In genomic region chr10:120128601-120129277, GRCm38 (mm10) we compare ENCODE assay signal across 11 mouse cellular contexts. TPM values are rescaled to one million over a fixed set of nuclear protein-coding genes. Genes with fewer than 3 reads are reported as not detected.
DNase-seq lines count a peak whose midpoint lies in the region; ATAC-seq and TF ChIP-seq lines count a peak whose summit lies in the region.
"Had no signal": no experiment of that assay in that cellular context is flagged by ENCODE, and none has a peak within 500 bp of the region (broad histone marks: within the 10 kb centered on the region; RNA-seq: fewer than 3 reads in every experiment).

No protein-coding gene starts in this region.

- TF ChIP-seq EP300 in stomach, postnatal 0 days (optimal IDR thresholded peaks at IDR 0.05), result no peak

- no peaks in the 10 kb centered on the region for H3K9me3 ChIP-seq in heart, embryonic 10.5 days
- no peaks in the 10 kb centered on the region for H3K9me3 ChIP-seq in stomach, embryonic 15.5 days
- no peaks in the 10 kb centered on the region for H3K9me3 ChIP-seq in stomach, postnatal 0 days (ENCODE audit: control insufficient read depth, low read length)
- H3K9me3 ChIP-seq in stomach, embryonic 16.5 days (replicated peaks; ENCODE audit: control insufficient read depth, low read length), result no peaks in the 10 kb centered on the region
- H3K9me3 ChIP-seq: forebrain, embryonic 13.5 days had no signal

- no peaks in the 10 kb centered on the region for H3K36me3 ChIP-seq in heart, embryonic 10.5 days
- H3K36me3 ChIP-seq in stomach, embryonic 15.5 days, result no peaks in the 10 kb centered on the region
- H3K36me3 ChIP-seq in stomach, postnatal 0 days (ENCODE audit: control insufficient read depth, insufficient read depth, low read length), result no peaks in the 10 kb centered on the region
- H3K36me3 ChIP-seq in stomach, embryonic 16.5 days (ENCODE audit: control insufficient read depth, insufficient read depth, low read length), result no peaks in the 10 kb centered on the region

- H3K4me3 ChIP-seq in heart, embryonic 10.5 days, result peak overlapping the region; percentile 24; the same call in 1 of the 2 replicates
- no peak overlapping the region for H3K4me3 ChIP-seq in stomach, embryonic 15.5 days (replicated peaks)
- no peak overlapping the region for H3K4me3 ChIP-seq in stomach, postnatal 0 days (ENCODE audit: low read depth, low read length)
- H3K4me3 ChIP-seq in stomach, embryonic 16.5 days (replicated peaks; ENCODE audit: low read length), result no peak overlapping the region
- H3K4me3 ChIP-seq: forebrain, embryonic 13.5 days had no signal

- TF ChIP-seq CTCF in stomach, postnatal 0 days (IDR thresholded peaks at IDR 0.05; ENCODE audit: low read depth), result no peak

- peak overlapping the region; percentile 24; the same call in 1 of the 2 replicates for H3K4me2 ChIP-seq in stomach, embryonic 15.5 days
- no peak overlapping the region for H3K4me2 ChIP-seq in stomach, postnatal 0 days (replicated peaks; ENCODE audit: low read depth)
- peak overlapping the region; percentile 11; the same call in 1 of the 2 replicates for H3K4me2 ChIP-seq in stomach, embryonic 16.5 days (ENCODE audit: low read depth, low read length)
- H3K4me2 ChIP-seq: forebrain, embryonic 13.5 days had no signal

- no peaks in the 10 kb centered on the region; the same call in 1 of the 2 replicates for H3K27me3 ChIP-seq in heart, embryonic 10.5 days (ENCODE audit: insufficient read depth, poor library complexity, severe bottlenecking)
- H3K27me3 ChIP-seq in stomach, embryonic 15.5 days (replicated peaks), result no peaks in the 10 kb centered on the region
- peaks cover 2% of the 10 kb centered on the region; the same call in 1 of the 2 replicates for H3K27me3 ChIP-seq in stomach, postnatal 0 days (ENCODE audit: control insufficient read depth, insufficient read depth, low read length)
- H3K27me3 ChIP-seq in stomach, embryonic 16.5 days (ENCODE audit: control insufficient read depth, insufficient read depth, low read length), result no peaks in the 10 kb centered on the region
- H3K27me3 ChIP-seq: forebrain, embryonic 13.5 days had no signal

- no peak overlapping the region for H3K9ac ChIP-seq in stomach, embryonic 15.5 days
- H3K9ac ChIP-seq in stomach, postnatal 0 days (ENCODE audit: low read length), result no peak overlapping the region
- H3K9ac ChIP-seq in stomach, embryonic 16.5 days (ENCODE audit: low read length), result no peak overlapping the region
- H3K9ac ChIP-seq: forebrain, embryonic 13.5 days had no signal

- no peak overlapping the region for H3K27ac ChIP-seq in heart, embryonic 10.5 days
- no peak overlapping the region for H3K27ac ChIP-seq in stomach, embryonic 15.5 days
- H3K27ac ChIP-seq in stomach, postnatal 0 days (replicated peaks), result no peak overlapping the region
- no peak overlapping the region for H3K27ac ChIP-seq in stomach, embryonic 16.5 days (ENCODE audit: low read length)
- H3K27ac ChIP-seq: forebrain, embryonic 13.5 days had no signal

- no peak for ATAC-seq in stomach, embryonic 15.5 days (ENCODE audit: insufficient read depth, low FRiP score, low read depth)
- ATAC-seq in stomach, postnatal 0 days (ENCODE audit: low FRiP score, low TSS enrichment), result no peak
- ATAC-seq in stomach, embryonic 16.5 days (ENCODE audit: insufficient read depth, low FRiP score), result no peak
- ATAC-seq: forebrain, embryonic 13.5 days had no signal

- DNase-seq in heart, embryonic 10.5 days (ENCODE audit: low spot score), result no peak
- DNase-seq in heart, postnatal 4 days, result no peak
- DNase-seq in stomach, postnatal 0 days (ENCODE audit: low spot score), result no peak
- DNase-seq in kidney, postnatal 14 days, result peak; percentile 53
- no peak for DNase-seq in adipocyte (ENCODE audit: low spot score)
- DNase-seq in spleen, postnatal 14 days (ENCODE audit: low spot score in 2 of 2), result no peak
- DNase-seq: adrenal gland, postnatal 36 days; left cerebral cortex, postnatal 4 days had no signal

- WGBS in heart, embryonic 10.5 days, result 43% methylated on average over 13 of the region's 13 CpGs
- 34% methylated on average over 13 of the region's 13 CpGs for WGBS in stomach, embryonic 15.5 days
- WGBS in stomach, postnatal 0 days, result 37% methylated on average over 13 of the region's 13 CpGs
- 30% methylated on average over 13 of the region's 13 CpGs for WGBS in stomach, embryonic 16.5 days

- H3K4me1 ChIP-seq in heart, embryonic 10.5 days, result no peaks in the 10 kb centered on the region
- no peaks in the 10 kb centered on the region for H3K4me1 ChIP-seq in stomach, embryonic 15.5 days
- no peaks in the 10 kb centered on the region for H3K4me1 ChIP-seq in stomach, postnatal 0 days (replicated peaks; ENCODE audit: control insufficient read depth, insufficient read depth)
- H3K4me1 ChIP-seq in stomach, embryonic 16.5 days (ENCODE audit: control insufficient read depth, insufficient read depth, low read length), result no peaks in the 10 kb centered on the region
- H3K4me1 ChIP-seq: forebrain, embryonic 13.5 days had no signal

RNA-seq across cellular contexts. Expression of gene Helb, which starts 16.0 kb away (rescaled TPM):
- polyA plus RNA-seq in heart, embryonic 10.5 days (2016; fragmentation: Nextera tagmentation; extraction: Ambion mirVana), result 5.0 and 7.4 TPM in 2 replicates
- 10 to 100 TPM; 10.5 to 11.7 TPM for total RNA-seq in heart, postnatal 4 days (2021)
- polyA plus RNA-seq in stomach, embryonic 15.5 days (2015; fragmentation: Nextera tagmentation; extraction: Ambion mirVana), result 5.8 and 6.0 TPM in 2 replicates
- polyA plus RNA-seq in stomach, postnatal 0 days (2015; fragmentation: Nextera tagmentation; extraction: Ambion mirVana), result 2.7 and 3.1 TPM in 2 replicates
- polyA plus RNA-seq in stomach, embryonic 16.5 days (2015; fragmentation: Nextera tagmentation; extraction: Ambion mirVana), result 6.3 TPM in 2 replicates
